Mouse (Mus musculus): ENCODE results near the gene Nlgn2. TPM values are rescaled to one million over a fixed set of nuclear protein-coding genes. Genes with fewer than 3 reads are reported as not detected.
"Not testable (repeated sequence)": the region's sequence is repeated elsewhere in the genome, so short reads cannot be mapped to it uniquely, and the experiment has no call there.

Nlgn2 gene
- total RNA-seq, 2 experiments from 2014 or later = 22.3 to 23.2 TPM

- DNase-seq (ENCODE audit: low spot score in 2 of 2) = no peak
These were observed 26.7 kb upstream of the Nlgn2 start for GRCm38 (mm10) chr11:69864138-69864860.

GRCm38 (mm10) chr11:69863729-69864128 is 26.1 kb upstream of the Nlgn2 start:
- not testable (repeated sequence) for DNase-seq (ENCODE audit: low spot score in 2 of 2)

GRCm38 (mm10) chr11:69858113-69858998 is 20.8 kb upstream of the Nlgn2 start, which contains the start of gene Tnk1:
TSS of gene Tnk1 (minus strand) at chr11:69858730.
- DNase-seq (ENCODE audit: low spot score in 2 of 2) = no peak

- DNase-seq (ENCODE audit: low spot score in 2 of 2) = no peak
These were observed 17.8 kb upstream of the Nlgn2 start for GRCm38 (mm10) chr11:69855347-69855746.

- DNase-seq (ENCODE audit: low spot score in 2 of 2) = no peak
These were observed 17.1 kb upstream of the Nlgn2 start for GRCm38 (mm10) chr11:69854680-69855079.

GRCm38 (mm10) chr11:69853994-69854393 is 16.4 kb upstream of the Nlgn2 start:
- DNase-seq (ENCODE audit: low spot score in 2 of 2) = no peak

GRCm38 (mm10) chr11:69850754-69851153 is 13.2 kb upstream of the Nlgn2 start:
- DNase-seq (ENCODE audit: low spot score in 2 of 2) = no peak

GRCm38 (mm10) chr11:69849884-69850283 is 12.3 kb upstream of the Nlgn2 start:
- DNase-seq (ENCODE audit: low spot score in 2 of 2) = no peak

- DNase-seq (ENCODE audit: low spot score in 2 of 2) = no peak
These were observed 11.5 kb upstream of the Nlgn2 start for GRCm38 (mm10) chr11:69849128-69849527.

GRCm38 (mm10) chr11:69848021-69848420 is 10.4 kb upstream of the Nlgn2 start:
- no peak for DNase-seq (ENCODE audit: low spot score in 2 of 2)

GRCm38 (mm10) chr11:69846738-69847688 is 9.4 kb upstream of the Nlgn2 start:
- no peak for DNase-seq (ENCODE audit: low spot score in 2 of 2)

GRCm38 (mm10) chr11:69846198-69846680 is 8.7 kb upstream of the Nlgn2 start, which contains the start of gene Plscr3:
TSS of gene Plscr3 (plus strand) at chr11:69846376.
- DNase-seq (ENCODE audit: low spot score in 2 of 2) = peak; percentile 86 to 91

- DNase-seq (ENCODE audit: low spot score in 2 of 2) = no peak
These were observed 1.1 kb upstream of the Nlgn2 start for GRCm38 (mm10) chr11:69838714-69839104.

- DNase-seq (ENCODE audit: low spot score in 2 of 2) = peak; percentile 81 to 94
These were observed 549 bp upstream of the Nlgn2 start, which contains the start of gene Tmem256 for GRCm38 (mm10) chr11:69837952-69838713. TSS of gene Tmem256 (plus strand) at chr11:69838514.

GRCm38 (mm10) chr11:69836703-69837576 is 644 bp downstream of the Nlgn2 start:
- DNase-seq (ENCODE audit: low spot score in 2 of 2) = peak; percentile 40 to 43

GRCm38 (mm10) chr11:69835966-69836335 is 1.6 kb downstream of the Nlgn2 start:
- no peak for DNase-seq (ENCODE audit: low spot score in 2 of 2)

GRCm38 (mm10) chr11:69835326-69835965 is 2.1 kb downstream of the Nlgn2 start:
- no peak for DNase-seq (ENCODE audit: low spot score in 2 of 2)

- peak in 1 of 2 experiments; percentile 37 for DNase-seq (ENCODE audit: low spot score in 2 of 2)
These were observed 3.5 kb downstream of the Nlgn2 start for GRCm38 (mm10) chr11:69834001-69834549.
